22 mouse cellular contexts compared by ENCODE assay signal in genomic region chr16:15220961-15221547, GRCm38 (mm10).
DNase-seq lines count a peak whose midpoint lies in the region; ATAC-seq lines count a peak whose summit lies in the region.
"Had no signal": no experiment of that assay in that cellular context is flagged by ENCODE, and none has a peak within 500 bp of the region (broad histone marks: within the 10 kb centered on the region; RNA-seq: fewer than 3 reads in every experiment).

No protein-coding gene starts in this region.

- H3K27ac ChIP-seq in hindbrain, embryonic 10.5 days = no peak overlapping the region
- no peak overlapping the region for H3K27ac ChIP-seq in hindbrain, embryonic 16.5 days (ENCODE audit: low read depth, low read length)
- no peak overlapping the region for H3K27ac ChIP-seq in embryonic facial prominence, embryonic 14.5 days (replicated peaks; ENCODE audit: low read depth, low read length)
- H3K27ac ChIP-seq: forebrain, embryonic 13.5 days; stomach, postnatal 0 days had no signal

- H3K4me2 ChIP-seq in hindbrain, embryonic 16.5 days (ENCODE audit: low read length) = no peak overlapping the region
- H3K4me2 ChIP-seq in embryonic facial prominence, embryonic 14.5 days (ENCODE audit: low read depth, low read length) = no peak overlapping the region
- H3K4me2 ChIP-seq: forebrain, embryonic 13.5 days; heart, embryonic 12.5 days; lung, embryonic 14.5 days had no signal

- no peaks in the 10 kb centered on the region for H3K27me3 ChIP-seq in hindbrain, embryonic 10.5 days (ENCODE audit: insufficient read depth, poor library complexity, severe bottlenecking)
- no peaks in the 10 kb centered on the region for H3K27me3 ChIP-seq in hindbrain, embryonic 16.5 days (replicated peaks; ENCODE audit: control insufficient read depth, insufficient read depth, low read length)
- no peaks in the 10 kb centered on the region for H3K27me3 ChIP-seq in embryonic facial prominence, embryonic 14.5 days (replicated peaks; ENCODE audit: control insufficient read depth, insufficient read depth, low read length)
- H3K27me3 ChIP-seq: forebrain, embryonic 13.5 days; heart, embryonic 12.5 days; Patski had no signal

- no peak overlapping the region for H3K9ac ChIP-seq in hindbrain, embryonic 16.5 days (ENCODE audit: low read depth, low read length)
- H3K9ac ChIP-seq in embryonic facial prominence, embryonic 14.5 days (ENCODE audit: low read depth, low read length) = no peak overlapping the region
- H3K9ac ChIP-seq: forebrain, embryonic 13.5 days; heart, embryonic 12.5 days; lung, embryonic 14.5 days had no signal

- 73% methylated on average over 4 of the region's 4 CpGs for WGBS in hindbrain, embryonic 10.5 days
- WGBS in hindbrain, embryonic 16.5 days = 73% methylated on average over 4 of the region's 4 CpGs
- 36% methylated on average over 4 of the region's 4 CpGs for WGBS in embryonic facial prominence, embryonic 14.5 days

- no peaks in the 10 kb centered on the region for H3K4me1 ChIP-seq in hindbrain, embryonic 10.5 days (replicated peaks)
- H3K4me1 ChIP-seq in hindbrain, embryonic 16.5 days (ENCODE audit: control insufficient read depth, insufficient read depth, low read depth, low read length) = no peaks in the 10 kb centered on the region
- H3K4me1 ChIP-seq in embryonic facial prominence, embryonic 14.5 days (ENCODE audit: control insufficient read depth, insufficient read depth, low read length) = peaks cover 5% of the 10 kb centered on the region; the same call in 1 of the 2 replicates
- H3K4me1 ChIP-seq: forebrain, embryonic 13.5 days; heart, embryonic 12.5 days had no signal

- peak; percentile 29 for DNase-seq in hindbrain, embryonic 10.5 days (ENCODE audit: low spot score)
- peak; percentile 42 for DNase-seq in embryo, embryonic 10 days (ENCODE audit: low spot score)
- DNase-seq in embryonic facial prominence, embryonic 14.5 days (ENCODE audit: low spot score) = peak; percentile 43
- DNase-seq in mesoderm, embryonic 11.5 days (ENCODE audit: low read depth, low spot score) = peak; percentile 67
- no peak for DNase-seq in testis, postnatal 10 days (ENCODE audit: low spot score)
- no peak for DNase-seq in right cerebral cortex, postnatal 36 days (ENCODE audit: low spot score in 2 of 2)
- DNase-seq in thymus, postnatal 14 days = no peak
- DNase-seq: cerebellum, postnatal 14 days; kidney, adult 8-10 months; kidney, postnatal 25 days; layer of hippocampus, adult 9-11 months; liver; lung, embryonic 14.5 days; right cerebral cortex, postnatal 25 days; thymus, postnatal 25 days had no signal

- no peaks in the 10 kb centered on the region for H3K36me3 ChIP-seq in hindbrain, embryonic 10.5 days
- H3K36me3 ChIP-seq in hindbrain, embryonic 16.5 days (ENCODE audit: control insufficient read depth, insufficient read depth, low read length) = no peaks in the 10 kb centered on the region
- no peaks in the 10 kb centered on the region for H3K36me3 ChIP-seq in embryonic facial prominence, embryonic 14.5 days (ENCODE audit: control insufficient read depth, insufficient read depth, low read length)
- H3K36me3 ChIP-seq: heart, embryonic 12.5 days had no signal

- H3K9me3 ChIP-seq in hindbrain, embryonic 10.5 days = peaks cover 5% of the 10 kb centered on the region; the same call in 1 of the 2 replicates
- H3K9me3 ChIP-seq in hindbrain, embryonic 16.5 days (ENCODE audit: control insufficient read depth, low read length) = no peaks in the 10 kb centered on the region
- no peaks in the 10 kb centered on the region for H3K9me3 ChIP-seq in embryonic facial prominence, embryonic 14.5 days (ENCODE audit: control insufficient read depth, low read length)
- H3K9me3 ChIP-seq: forebrain, embryonic 13.5 days; heart, embryonic 12.5 days had no signal

- no peak overlapping the region for H3K4me3 ChIP-seq in hindbrain, embryonic 10.5 days
- H3K4me3 ChIP-seq in hindbrain, embryonic 16.5 days (ENCODE audit: low read length) = no peak overlapping the region
- no peak overlapping the region for H3K4me3 ChIP-seq in embryonic facial prominence, embryonic 14.5 days (ENCODE audit: low read depth, low read length)
- H3K4me3 ChIP-seq: forebrain, embryonic 13.5 days; heart, embryonic 12.5 days had no signal

- no peak for ATAC-seq in hindbrain, embryonic 16.5 days
- no peak for ATAC-seq in embryonic facial prominence, embryonic 14.5 days (ENCODE audit: low read depth)
- ATAC-seq: activated CD4-positive, CD25-positive, alpha-beta regulatory T cell, adult 4 months; forebrain, embryonic 13.5 days; midbrain, embryonic 16.5 days; Patski had no signal

Comparison
In these comparisons a context has a peak if more than half of its experiments do, and no peak if none do; other contexts are left out.
1. DNase-seq: peak in hindbrain, embryonic 10.5 days (single experiment), embryo, embryonic 10 days (single experiment), embryonic facial prominence, embryonic 14.5 days (single experiment) and mesoderm, embryonic 11.5 days (single experiment); none in testis, postnatal 10 days (single experiment), right cerebral cortex, postnatal 36 days (0 of 2) and thymus, postnatal 14 days (single experiment).